Mouse (Mus musculus) layer of hippocampus, postnatal 25 days (tissue): ENCODE data around the gene Poll. TPM values are rescaled to one million over a fixed set of nuclear protein-coding genes. Genes with fewer than 3 reads are reported as not detected.

Experiments
- DNase-seq, 2 experiments: peaks; one replicate each; pipeline ENCODE4 v3.0.0; 2022; ENCODE audit warnings: mixed read lengths in 2 of 2, low spot score in 1 of 2; ENCODE audit errors: extremely low spot score in 1 of 2
- total RNA-seq, 2 experiments: library from RNA; stranded (reverse); gene quantifications; 2 replicates each; pipeline ENCODE4 v1.2.3; 2021

Gene Poll
- total RNA-seq, 2 experiments from 2014 or later: 8.3 to 9.4 TPM

DNA sequence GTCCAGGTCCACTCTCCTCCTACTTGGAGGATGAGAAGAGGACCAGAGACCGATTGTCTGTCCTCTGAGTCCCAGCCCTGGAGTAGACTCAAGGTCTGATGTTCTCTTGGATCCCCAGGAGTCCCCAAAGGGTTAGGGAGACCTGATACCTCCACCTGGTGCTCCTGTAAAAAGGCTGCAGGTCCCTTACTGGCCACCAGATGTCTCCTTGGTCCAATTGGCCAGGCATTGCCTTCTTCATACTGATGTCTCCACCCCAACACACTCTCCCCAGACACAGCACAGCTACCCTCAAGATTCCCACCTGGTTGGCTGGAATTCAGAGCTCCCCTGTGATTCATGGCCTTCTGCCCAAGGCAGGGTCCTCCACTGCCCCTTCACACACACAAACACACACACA lies 22.8 kb downstream of the Poll start:
- peak in 1 of 2 experiments; percentile 47 for DNase-seq

DNA sequence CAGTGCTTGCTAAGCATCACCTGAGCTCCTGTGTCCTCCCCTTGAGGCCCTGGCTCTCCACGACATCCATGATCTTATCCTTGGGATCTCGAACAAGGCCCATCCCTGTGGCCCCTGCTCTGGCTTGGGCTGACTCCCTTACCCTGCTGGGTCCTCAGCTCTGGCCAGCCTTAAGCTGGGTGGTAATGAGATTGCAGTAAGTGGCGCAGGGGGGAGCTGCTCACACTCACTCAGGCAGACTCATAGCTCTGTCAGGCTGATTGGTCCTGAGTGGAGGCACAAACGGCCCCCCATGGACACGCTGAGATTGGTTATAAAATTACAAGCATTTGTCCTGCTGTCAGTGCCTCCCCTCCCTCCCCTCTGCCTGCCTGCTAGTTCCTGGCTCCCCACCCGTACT lies 24.4 kb downstream of the Poll start:
- no peak for DNase-seq

- DNase-seq: no peak
These were observed 25.1 kb downstream of the Poll start for GRCm38 (mm10) chr19:45535214-45535735.

DNA sequence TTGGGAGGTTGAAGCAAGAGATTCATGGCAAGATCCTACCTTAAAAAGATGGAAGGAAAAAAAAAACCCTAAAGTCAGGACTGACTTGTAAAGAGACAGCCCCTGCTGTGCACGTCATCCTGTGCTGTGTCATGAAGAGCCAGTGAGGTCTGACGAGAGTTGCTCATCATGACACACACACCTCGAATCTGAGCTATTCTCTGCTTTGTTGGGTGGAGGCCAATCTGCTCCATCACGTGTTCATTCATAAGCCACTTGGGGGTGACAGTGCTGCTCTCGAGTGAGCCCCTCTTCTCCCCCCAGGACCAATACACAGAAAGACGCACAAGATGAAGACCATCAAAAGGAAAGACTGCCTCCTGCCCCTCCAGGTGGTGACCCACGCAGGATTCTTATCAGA lies 26.7 kb downstream of the Poll start:
- DNase-seq: no peak

DNA sequence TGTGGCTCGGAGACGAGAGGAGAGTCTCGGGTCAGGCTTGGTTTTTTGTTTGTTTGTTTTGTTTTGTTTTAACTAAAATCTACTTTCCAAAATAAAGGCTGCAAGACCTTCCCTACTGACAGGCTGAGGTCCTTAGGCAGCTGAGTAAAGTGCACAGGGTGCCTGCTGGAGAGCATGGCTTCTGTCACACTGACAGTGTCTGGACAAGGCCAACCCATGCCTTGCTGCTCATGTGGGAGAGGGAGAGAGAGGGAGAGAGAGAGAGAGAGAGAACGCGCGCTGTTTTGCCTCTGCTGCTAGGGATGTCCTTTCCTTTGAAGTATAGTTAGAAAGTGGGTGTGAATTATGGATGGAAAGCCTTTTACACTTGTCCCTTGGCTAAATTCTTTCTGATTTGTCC lies 28.8 kb downstream of the Poll start:
- no peak for DNase-seq

GRCm38 (mm10) chr19:45530200-45530995 lies 29.9 kb downstream of the Poll start:
- no peak for DNase-seq

- no peak for DNase-seq
These were observed 31.0 kb downstream of the Poll start for GRCm38 (mm10) chr19:45529294-45529693.

GRCm38 (mm10) chr19:45527931-45528534 lies 32.3 kb downstream of the Poll start:
- no peak for DNase-seq

- DNase-seq: no peak
These were observed 32.9 kb downstream of the Poll start for GRCm38 (mm10) chr19:45527382-45527781.

GRCm38 (mm10) chr19:45516264-45516663 lies 44.1 kb downstream of the Poll start:
- no peak for DNase-seq

GRCm38 (mm10) chr19:45515341-45515740 lies 45.0 kb downstream of the Poll start:
- no peak for DNase-seq

DNA sequence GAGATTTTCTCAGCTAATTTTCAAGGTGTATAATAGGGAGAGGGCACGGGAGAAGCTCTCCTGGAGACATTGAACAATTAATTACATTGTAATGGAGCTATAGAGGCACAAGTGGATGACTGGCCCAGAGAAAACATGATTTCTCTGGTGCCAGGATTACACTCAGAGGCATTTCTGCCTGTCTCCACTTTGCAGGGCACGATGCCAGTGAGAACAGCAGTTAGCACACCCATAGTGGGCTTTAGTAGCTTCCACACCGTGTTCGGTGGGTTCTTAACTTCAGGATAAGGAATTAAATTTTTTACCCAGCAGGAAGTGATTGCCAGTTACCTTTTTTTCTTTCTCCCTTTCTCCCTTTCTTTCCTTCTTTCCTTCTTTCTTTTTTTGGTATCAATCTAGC lies 48.9 kb downstream of the Poll start:
- DNase-seq: peak in 1 of 2 experiments; percentile 38

GRCm38 (mm10) chr19:45510680-45511079 lies 49.7 kb downstream of the Poll start:
- no peak for DNase-seq

- no peak for DNase-seq
These were observed 52.8 kb downstream of the Poll start for GRCm38 (mm10) chr19:45507531-45507930.

DNA sequence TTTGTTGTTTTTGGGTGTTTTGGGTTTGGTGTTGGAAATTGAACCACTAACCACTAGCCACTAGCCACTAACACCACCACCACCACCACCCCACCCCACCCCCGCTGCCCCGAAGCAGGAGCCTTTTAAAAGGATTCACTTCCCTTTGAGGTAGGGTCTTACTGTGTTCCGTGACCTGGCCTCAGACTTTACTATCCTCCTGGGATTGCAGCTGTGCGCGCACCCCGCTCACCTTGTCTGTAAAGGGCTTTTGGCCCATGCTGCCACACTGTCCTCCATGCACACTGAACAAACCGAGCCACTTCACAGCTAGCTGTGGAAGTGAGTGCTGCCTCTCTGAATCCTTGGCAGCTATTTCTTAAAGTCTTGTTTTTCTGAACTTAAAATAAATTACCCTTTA lies 54.9 kb downstream of the Poll start:
- DNase-seq: no peak

Other genes starting within 250 kb of the Poll start
- 10 to 100 TPM; 93.9 to 94.3 TPM for gene Btrc, start 196.8 kb downstream of the Poll start, total RNA-seq
- 10 to 100 TPM; 58.9 to 62.1 TPM for gene Gm17018, start 84 bp upstream of the Poll start, total RNA-seq
- gene Fbxw4, start 99.8 kb upstream of the Poll start, total RNA-seq: 10 to 100 TPM; 34.2 to 36.9 TPM
- gene Fgf8, start 182.4 kb upstream of the Poll start, total RNA-seq: not detected
- 10 to 100 TPM; 10.4 to 10.9 TPM for gene Npm3, start 189.1 kb upstream of the Poll start, total RNA-seq
- gene Mgea5, start 223.3 kb upstream of the Poll start, total RNA-seq: 100 to 1,000 TPM; 147 to 148 TPM